Mouse (Mus musculus) ES-Bruce4 (cell line): ENCODE measurements around the gene Prrc2c.

Experiments
- CTCF ChIP-seq: IDR thresholded peaks from one replicate; pipeline ENCODE4 v1.8.1; 2011; ENCODE audit warnings: low read depth, low read length
- EP300 ChIP-seq: IDR thresholded peaks from 2 replicates; pipeline ENCODE4 v1.6.1; 2011; ENCODE audit warnings: low read depth, low read length; ENCODE audit not compliant: insufficient read depth
- POLR2A ChIP-seq: IDR thresholded peaks from one replicate; pipeline ENCODE4 v1.8.1; 2011; ENCODE audit warnings: low read length; ENCODE audit not compliant: insufficient read depth

GRCm38 (mm10) chr1:162623895-162624294 is 116.5 kb downstream of the Prrc2c start:
- TF ChIP-seq EP300 (no peak), CTCF (no peak), POLR2A (no peak)
